In genomic region chr1:171245353-171245752, GRCm38 (mm10) we compare ENCODE assay signal across 15 mouse cellular contexts. TPM values are rescaled to one million over a fixed set of nuclear protein-coding genes. Genes with fewer than 3 reads are reported as not detected.
A peak's percentile ranks its signal among the peaks of the same experiment; 100 is the strongest.
DNase-seq lines count a peak whose midpoint lies in the region; ATAC-seq lines count a peak whose summit lies in the region.
"Had no signal": no experiment of that assay in that cellular context is flagged by ENCODE, and none has a peak within 500 bp of the region (broad histone marks: within the 10 kb centered on the region; RNA-seq: fewer than 3 reads in every experiment).

No protein-coding gene starts in this region.

- no peak for ATAC-seq in forebrain, embryonic 15.5 days (replicated peaks)
- no peak for ATAC-seq in hindbrain, embryonic 16.5 days
- ATAC-seq in midbrain, embryonic 11.5 days (ENCODE audit: low FRiP score) = no peak
- ATAC-seq in liver, embryonic 13.5 days (ENCODE audit: low read depth) = no peak
- ATAC-seq: activated CD4-positive, CD25-positive, alpha-beta regulatory T cell, adult 4 months; forebrain, embryonic 13.5 days had no signal

- peaks cover 53% of the 10 kb centered on the region for H3K36me3 ChIP-seq in forebrain, embryonic 10.5 days (replicated peaks)
- peaks cover 36% of the 10 kb centered on the region for H3K36me3 ChIP-seq in forebrain, embryonic 15.5 days
- peaks cover 51% of the 10 kb centered on the region for H3K36me3 ChIP-seq in hindbrain, embryonic 10.5 days
- H3K36me3 ChIP-seq in hindbrain, embryonic 16.5 days (ENCODE audit: control insufficient read depth, insufficient read depth, low read length) = peaks cover 13% of the 10 kb centered on the region
- peaks cover 52% of the 10 kb centered on the region for H3K36me3 ChIP-seq in midbrain, embryonic 10.5 days
- peaks cover 4% of the 10 kb centered on the region; the same call in 1 of the 2 replicates for H3K36me3 ChIP-seq in midbrain, embryonic 11.5 days (ENCODE audit: control insufficient read depth, insufficient read depth, low read length)
- H3K36me3 ChIP-seq in liver, embryonic 13.5 days = peaks cover 50% of the 10 kb centered on the region

- H3K4me2 ChIP-seq in forebrain, embryonic 15.5 days (replicated peaks) = no peak overlapping the region
- no peak overlapping the region for H3K4me2 ChIP-seq in hindbrain, embryonic 16.5 days (ENCODE audit: low read length)
- no peak overlapping the region for H3K4me2 ChIP-seq in midbrain, embryonic 11.5 days
- H3K4me2 ChIP-seq in liver, embryonic 13.5 days = peak overlapping the region; percentile 88; the same call in 1 of the 2 replicates

- H3K4me3 ChIP-seq in forebrain, embryonic 10.5 days = peak overlapping the region; percentile 84; the same call in 1 of the 2 replicates
- no peak overlapping the region for H3K4me3 ChIP-seq in forebrain, embryonic 15.5 days
- H3K4me3 ChIP-seq in hindbrain, embryonic 10.5 days = peak overlapping the region; percentile 71
- no peak overlapping the region for H3K4me3 ChIP-seq in hindbrain, embryonic 16.5 days (ENCODE audit: low read length)
- peak overlapping the region; percentile 88; the same call in 1 of the 2 replicates for H3K4me3 ChIP-seq in midbrain, embryonic 10.5 days
- no peak overlapping the region for H3K4me3 ChIP-seq in midbrain, embryonic 11.5 days (ENCODE audit: low read depth, low read length)
- H3K4me3 ChIP-seq in liver, embryonic 13.5 days (replicated peaks) = peak overlapping the region; percentile 83; the same call in 1 of the 2 replicates

- DNase-seq in forebrain, embryonic 10.5 days (ENCODE audit: extremely low spot score, low spot score) = no peak
- no peak for DNase-seq in hindbrain, embryonic 10.5 days (ENCODE audit: low spot score)
- DNase-seq in midbrain, embryonic 10.5 days (ENCODE audit: low spot score) = no peak
- no peak for DNase-seq in midbrain, embryonic 11.5 days (ENCODE audit: low spot score, missing footprints)
- no peak for DNase-seq in liver, embryonic 13.5 days
- no peak for DNase-seq in cerebellum, postnatal 36 days
- DNase-seq: cerebellum, adult 11 months; cerebellum, postnatal 25 days; lung, postnatal 10 days; right cerebral cortex, postnatal 25 days; thymus, adult 18-20 months had no signal

- H3K27ac ChIP-seq in forebrain, embryonic 10.5 days = no peak overlapping the region
- H3K27ac ChIP-seq in forebrain, embryonic 15.5 days (replicated peaks) = no peak overlapping the region
- no peak overlapping the region for H3K27ac ChIP-seq in hindbrain, embryonic 10.5 days
- H3K27ac ChIP-seq in hindbrain, embryonic 16.5 days (ENCODE audit: low read depth, low read length) = no peak overlapping the region
- H3K27ac ChIP-seq in midbrain, embryonic 10.5 days (replicated peaks) = no peak overlapping the region
- H3K27ac ChIP-seq in midbrain, embryonic 11.5 days (ENCODE audit: low read depth, low read length) = no peak overlapping the region
- peak overlapping the region; percentile 73; the same call in 1 of the 2 replicates for H3K27ac ChIP-seq in liver, embryonic 13.5 days
- H3K27ac ChIP-seq: forebrain, embryonic 13.5 days had no signal

- H3K9me3 ChIP-seq in forebrain, embryonic 10.5 days = no peaks in the 10 kb centered on the region
- no peaks in the 10 kb centered on the region for H3K9me3 ChIP-seq in forebrain, embryonic 15.5 days
- no peaks in the 10 kb centered on the region for H3K9me3 ChIP-seq in hindbrain, embryonic 10.5 days
- no peaks in the 10 kb centered on the region for H3K9me3 ChIP-seq in hindbrain, embryonic 16.5 days (ENCODE audit: control insufficient read depth, low read length)
- H3K9me3 ChIP-seq in midbrain, embryonic 10.5 days (replicated peaks) = no peaks in the 10 kb centered on the region
- no peaks in the 10 kb centered on the region for H3K9me3 ChIP-seq in midbrain, embryonic 11.5 days (ENCODE audit: control insufficient read depth, low read length)
- no peaks in the 10 kb centered on the region for H3K9me3 ChIP-seq in liver, embryonic 13.5 days (replicated peaks)
- H3K9me3 ChIP-seq: forebrain, embryonic 13.5 days had no signal

- no peaks in the 10 kb centered on the region for H3K27me3 ChIP-seq in forebrain, embryonic 10.5 days (ENCODE audit: poor library complexity, severe bottlenecking)
- H3K27me3 ChIP-seq in forebrain, embryonic 15.5 days = no peaks in the 10 kb centered on the region
- no peaks in the 10 kb centered on the region for H3K27me3 ChIP-seq in hindbrain, embryonic 10.5 days (ENCODE audit: insufficient read depth, poor library complexity, severe bottlenecking)
- no peaks in the 10 kb centered on the region for H3K27me3 ChIP-seq in hindbrain, embryonic 16.5 days (replicated peaks; ENCODE audit: control insufficient read depth, insufficient read depth, low read length)
- H3K27me3 ChIP-seq in midbrain, embryonic 10.5 days (ENCODE audit: low read depth, poor library complexity, severe bottlenecking) = no peaks in the 10 kb centered on the region
- H3K27me3 ChIP-seq in midbrain, embryonic 11.5 days (ENCODE audit: control insufficient read depth, insufficient read depth, low read length) = no peaks in the 10 kb centered on the region
- H3K27me3 ChIP-seq in liver, embryonic 13.5 days = peaks cover 14% of the 10 kb centered on the region
- H3K27me3 ChIP-seq: forebrain, embryonic 13.5 days had no signal

- H3K9ac ChIP-seq in forebrain, embryonic 15.5 days (replicated peaks) = no peak overlapping the region
- no peak overlapping the region for H3K9ac ChIP-seq in hindbrain, embryonic 16.5 days (ENCODE audit: low read depth, low read length)
- H3K9ac ChIP-seq in midbrain, embryonic 11.5 days (ENCODE audit: low read length) = no peak overlapping the region
- peak overlapping the region; percentile 90; the same call in 1 of the 2 replicates for H3K9ac ChIP-seq in liver, embryonic 13.5 days

- peaks cover 45% of the 10 kb centered on the region for H3K4me1 ChIP-seq in forebrain, embryonic 10.5 days
- H3K4me1 ChIP-seq in forebrain, embryonic 15.5 days = peaks cover 35% of the 10 kb centered on the region
- peaks cover 44% of the 10 kb centered on the region for H3K4me1 ChIP-seq in hindbrain, embryonic 10.5 days (replicated peaks)
- peaks cover 17% of the 10 kb centered on the region for H3K4me1 ChIP-seq in hindbrain, embryonic 16.5 days (ENCODE audit: control insufficient read depth, insufficient read depth, low read depth, low read length)
- H3K4me1 ChIP-seq in midbrain, embryonic 10.5 days = peaks cover 45% of the 10 kb centered on the region
- H3K4me1 ChIP-seq in midbrain, embryonic 11.5 days (ENCODE audit: control insufficient read depth, insufficient read depth, low read length) = peaks cover 21% of the 10 kb centered on the region
- H3K4me1 ChIP-seq in liver, embryonic 13.5 days (replicated peaks) = peaks cover 37% of the 10 kb centered on the region

- 92% methylated on average over 8 of the region's 8 CpGs for WGBS in forebrain, embryonic 10.5 days
- WGBS in forebrain, embryonic 15.5 days = 92% methylated on average over 8 of the region's 8 CpGs
- WGBS in hindbrain, embryonic 10.5 days = 93% methylated on average over 8 of the region's 8 CpGs
- WGBS in hindbrain, embryonic 16.5 days = 93% methylated on average over 8 of the region's 8 CpGs
- whole genome bisulfite sequencing in midbrain, embryonic 10.5 days = 92% methylated on average over 8 of the region's 8 CpGs
- WGBS in midbrain, embryonic 11.5 days = 94% methylated on average over 8 of the region's 8 CpGs
- 80% methylated on average over 8 of the region's 8 CpGs for WGBS in liver, embryonic 13.5 days (ENCODE audit: insufficient replicate concordance)

RNA-seq across cellular contexts. Expression of gene Adamts4, which starts 4.9 kb away (rescaled TPM):
- polyA plus RNA-seq in forebrain, embryonic 10.5 days (2016; fragmentation: Nextera tagmentation; extraction: Ambion mirVana) = 9.3 and 10.8 TPM in 2 replicates
- 8.1 and 8.3 TPM in 2 replicates for polyA plus RNA-seq in forebrain, embryonic 15.5 days (2015; fragmentation: Nextera tagmentation; extraction: Ambion mirVana)
- 10.4 and 13.0 TPM in 2 replicates for polyA plus RNA-seq in hindbrain, embryonic 10.5 days (2016; fragmentation: Nextera tagmentation; extraction: Ambion mirVana)
- 6.0 and 6.6 TPM in 2 replicates for polyA plus RNA-seq in hindbrain, embryonic 16.5 days (2015; fragmentation: Nextera tagmentation; extraction: Ambion mirVana)
- polyA plus RNA-seq in midbrain, embryonic 10.5 days (2016; fragmentation: Nextera tagmentation; extraction: Ambion mirVana) = 9.9 and 10.9 TPM in 2 replicates
- 4.0 and 4.4 TPM in 2 replicates for polyA plus RNA-seq in midbrain, embryonic 11.5 days (2014; fragmentation: Nextera tagmentation; extraction: Ambion mirVana)
- 0.43 and 0.46 TPM in 2 replicates for polyA plus RNA-seq in liver, embryonic 13.5 days (2015; fragmentation: Nextera tagmentation; extraction: Ambion mirVana)

RNA-seq across cellular contexts. Expression of gene Ndufs2, which starts 5.8 kb away (rescaled TPM):
- 270 and 274 TPM in 2 replicates for polyA plus RNA-seq in forebrain, embryonic 10.5 days (2016; fragmentation: Nextera tagmentation; extraction: Ambion mirVana)
- 215 and 221 TPM in 2 replicates for polyA plus RNA-seq in forebrain, embryonic 15.5 days (2015; fragmentation: Nextera tagmentation; extraction: Ambion mirVana)
- 250 and 275 TPM in 2 replicates for polyA plus RNA-seq in hindbrain, embryonic 10.5 days (2016; fragmentation: Nextera tagmentation; extraction: Ambion mirVana)
- polyA plus RNA-seq in hindbrain, embryonic 16.5 days (2015; fragmentation: Nextera tagmentation; extraction: Ambion mirVana) = 262 and 280 TPM in 2 replicates
- 267 and 268 TPM in 2 replicates for polyA plus RNA-seq in midbrain, embryonic 10.5 days (2016; fragmentation: Nextera tagmentation; extraction: Ambion mirVana)
- 232 and 274 TPM in 2 replicates for polyA plus RNA-seq in midbrain, embryonic 11.5 days (2014; fragmentation: Nextera tagmentation; extraction: Ambion mirVana)
- 152 and 167 TPM in 2 replicates for polyA plus RNA-seq in liver, embryonic 13.5 days (2015; fragmentation: Nextera tagmentation; extraction: Ambion mirVana)

RNA-seq across cellular contexts. Expression of gene Fcer1g, which starts 11.2 kb away (rescaled TPM):
- 12.0 and 12.1 TPM in 2 replicates for polyA plus RNA-seq in forebrain, embryonic 10.5 days (2016; fragmentation: Nextera tagmentation; extraction: Ambion mirVana)
- polyA plus RNA-seq in forebrain, embryonic 15.5 days (2015; fragmentation: Nextera tagmentation; extraction: Ambion mirVana) = 19.6 and 22.0 TPM in 2 replicates
- polyA plus RNA-seq in hindbrain, embryonic 10.5 days (2016; fragmentation: Nextera tagmentation; extraction: Ambion mirVana) = 16.3 and 22.8 TPM in 2 replicates
- 25.5 and 25.7 TPM in 2 replicates for polyA plus RNA-seq in hindbrain, embryonic 16.5 days (2015; fragmentation: Nextera tagmentation; extraction: Ambion mirVana)
- 12.7 and 21.1 TPM in 2 replicates for polyA plus RNA-seq in midbrain, embryonic 10.5 days (2016; fragmentation: Nextera tagmentation; extraction: Ambion mirVana)
- 25.5 and 27.3 TPM in 2 replicates for polyA plus RNA-seq in midbrain, embryonic 11.5 days (2014; fragmentation: Nextera tagmentation; extraction: Ambion mirVana)
- 68.2 and 69.6 TPM in 2 replicates for polyA plus RNA-seq in liver, embryonic 13.5 days (2015; fragmentation: Nextera tagmentation; extraction: Ambion mirVana)

RNA-seq across cellular contexts. Expression of gene Apoa2, which starts 20.5 kb away (rescaled TPM):
- polyA plus RNA-seq in forebrain, embryonic 10.5 days (2016; fragmentation: Nextera tagmentation; extraction: Ambion mirVana) = 2.9 and 4.2 TPM in 2 replicates
- 1.8 and 4.2 TPM in 2 replicates for polyA plus RNA-seq in forebrain, embryonic 15.5 days (2015; fragmentation: Nextera tagmentation; extraction: Ambion mirVana)
- 3.4 and 4.7 TPM in 2 replicates for polyA plus RNA-seq in hindbrain, embryonic 10.5 days (2016; fragmentation: Nextera tagmentation; extraction: Ambion mirVana)
- polyA plus RNA-seq in hindbrain, embryonic 16.5 days (2015; fragmentation: Nextera tagmentation; extraction: Ambion mirVana) = 5.2 and 6.5 TPM in 2 replicates
- 4.1 and 4.4 TPM in 2 replicates for polyA plus RNA-seq in midbrain, embryonic 10.5 days (2016; fragmentation: Nextera tagmentation; extraction: Ambion mirVana)
- polyA plus RNA-seq in midbrain, embryonic 11.5 days (2014; fragmentation: Nextera tagmentation; extraction: Ambion mirVana) = 2.1 and 3.7 TPM in 2 replicates
- 3,578 and 3,897 TPM in 2 replicates for polyA plus RNA-seq in liver, embryonic 13.5 days (2015; fragmentation: Nextera tagmentation; extraction: Ambion mirVana)
- polyA plus RNA-seq: activated CD4-positive, CD25-positive, alpha-beta regulatory T cell, adult 4 months had no signal

RNA-seq across cellular contexts. Expression of gene Tomm40l, which starts 23.0 kb away (rescaled TPM):
- polyA plus RNA-seq in forebrain, embryonic 10.5 days (2016; fragmentation: Nextera tagmentation; extraction: Ambion mirVana) = 31.0 and 37.2 TPM in 2 replicates
- polyA plus RNA-seq in forebrain, embryonic 15.5 days (2015; fragmentation: Nextera tagmentation; extraction: Ambion mirVana) = 42.0 and 46.6 TPM in 2 replicates
- polyA plus RNA-seq in hindbrain, embryonic 10.5 days (2016; fragmentation: Nextera tagmentation; extraction: Ambion mirVana) = 33.1 and 36.2 TPM in 2 replicates
- polyA plus RNA-seq in hindbrain, embryonic 16.5 days (2015; fragmentation: Nextera tagmentation; extraction: Ambion mirVana) = 60.9 and 69.6 TPM in 2 replicates
- 32.2 and 34.7 TPM in 2 replicates for polyA plus RNA-seq in midbrain, embryonic 10.5 days (2016; fragmentation: Nextera tagmentation; extraction: Ambion mirVana)
- polyA plus RNA-seq in midbrain, embryonic 11.5 days (2014; fragmentation: Nextera tagmentation; extraction: Ambion mirVana) = 24.0 and 24.7 TPM in 2 replicates
- 19.3 and 21.4 TPM in 2 replicates for polyA plus RNA-seq in liver, embryonic 13.5 days (2015; fragmentation: Nextera tagmentation; extraction: Ambion mirVana)

Comparison
In these comparisons a context has a peak if more than half of its experiments do, and no peak if none do; other contexts are left out.
1. H3K4me3 ChIP-seq: peak in forebrain, embryonic 10.5 days (single experiment), hindbrain, embryonic 10.5 days (single experiment), midbrain, embryonic 10.5 days (single experiment) and liver, embryonic 13.5 days (single experiment); none in forebrain, embryonic 15.5 days (single experiment), hindbrain, embryonic 16.5 days (single experiment) and midbrain, embryonic 11.5 days (single experiment).